Mouse (Mus musculus) midbrain, embryonic 14.5 days (tissue): Measurements from ENCODE around the gene Serpinb9b. TPM values are rescaled to one million over a fixed set of nuclear protein-coding genes. Genes with fewer than 3 reads are reported as not detected.

Experiments
- polyA plus RNA-seq: library from polyadenylated mRNA; unstranded; fragments of >200 nt; fragmentation: Nextera tagmentation; extraction: Ambion mirVana; gene quantifications from 2 replicates; pipeline ENCODE4 v1.2.1, GENCODE M21; 2014

Gene Serpinb9b
- polyA plus RNA-seq, 1 experiment from 2014 or later, result 0.62 TPM

Other genes with a start within 250 kb of the Serpinb9b start
- gene Mylk4, start 243.5 kb upstream of the Serpinb9b start, polyA plus RNA-seq, result 0.20 TPM in 1 of 2 replicates, not detected in the other
- gene Wrnip1, start 225.4 kb upstream of the Serpinb9b start, polyA plus RNA-seq, result 26.5 and 28.0 TPM in 2 replicates
- not detected in 2 replicates for gene D930007J09Rik, start 224.6 kb upstream of the Serpinb9b start, polyA plus RNA-seq
- gene Serpinb1a, start 176.2 kb upstream of the Serpinb9b start, polyA plus RNA-seq, result 2.2 and 2.9 TPM in 2 replicates
- gene Serpinb1c, start 129.2 kb upstream of the Serpinb9b start, polyA plus RNA-seq, result not detected in 2 replicates
- 0.81 and 0.95 TPM in 2 replicates for gene Serpinb6b, start 62.2 kb upstream of the Serpinb9b start, polyA plus RNA-seq
- 0.32 and 1.8 TPM in 2 replicates for gene Serpinb9, start 24.2 kb upstream of the Serpinb9b start, polyA plus RNA-seq
- gene Serpinb1b, start 51.2 kb downstream of the Serpinb9b start, polyA plus RNA-seq, result 0.84 and 1.3 TPM in 2 replicates
- gene Serpinb9c, start 132.3 kb downstream of the Serpinb9b start, polyA plus RNA-seq, result not detected in 2 replicates
- gene Serpinb9d, start 165.5 kb downstream of the Serpinb9b start, polyA plus RNA-seq, result not detected in 2 replicates
- gene Serpinb9e, start 222.2 kb downstream of the Serpinb9b start, polyA plus RNA-seq, result not detected in 2 replicates